ENCODE assay signal across 9 mouse cellular contexts in the genomic region with DNA sequence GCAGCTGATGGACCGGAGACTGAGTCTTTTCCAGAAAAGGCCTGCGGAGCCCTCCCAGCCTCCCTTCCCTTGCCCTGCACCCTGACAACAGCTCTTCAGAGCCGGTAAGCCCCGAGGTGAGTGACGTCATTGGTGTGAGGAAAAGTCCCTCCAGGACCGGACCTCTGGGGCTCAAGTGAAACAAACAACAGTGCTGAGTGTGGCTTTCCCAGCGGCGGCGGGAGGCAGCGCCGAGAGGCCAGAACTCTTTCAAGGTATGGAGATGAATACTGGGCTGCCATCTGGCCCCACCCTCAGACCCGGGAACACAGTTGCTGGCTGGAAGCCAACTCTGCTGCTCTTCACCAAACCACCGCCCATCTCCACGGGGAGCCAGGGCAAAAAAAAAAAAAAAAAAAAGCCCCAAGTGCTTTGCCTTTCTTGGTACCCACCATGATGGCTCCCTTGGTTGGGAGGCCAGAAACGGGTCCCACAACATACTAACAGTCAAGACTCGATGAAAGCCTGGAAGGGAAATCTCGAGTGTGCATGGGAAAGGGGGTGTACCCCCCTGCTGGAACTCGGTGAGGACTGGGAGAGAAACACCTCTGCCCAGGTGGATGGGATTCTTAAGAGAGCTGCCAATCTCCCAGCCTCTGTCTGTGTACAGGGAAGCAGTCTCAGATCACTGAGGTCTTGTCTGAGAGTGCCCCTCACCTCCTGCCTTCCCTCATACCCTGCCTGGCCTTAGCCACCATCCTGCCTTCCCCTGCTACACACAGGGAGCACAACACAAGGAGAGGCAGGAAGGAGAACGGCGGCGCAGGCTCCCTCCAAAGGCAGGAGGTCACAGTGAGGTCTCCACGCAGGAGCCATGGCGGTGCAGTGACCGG. TPM values are rescaled to one million over a fixed set of nuclear protein-coding genes. Genes with fewer than 3 reads are reported as not detected.
A peak's percentile ranks its signal among the peaks of the same experiment; 100 is the strongest.
DNase-seq lines count a peak whose midpoint lies in the region; ATAC-seq and TF ChIP-seq lines count a peak whose summit lies in the region.
"Had no signal": no experiment of that assay in that cellular context is flagged by ENCODE, and none has a peak within 500 bp of the region (broad histone marks: within the 10 kb centered on the region; RNA-seq: fewer than 3 reads in every experiment).

No protein-coding gene starts in this region.

- no peak for ATAC-seq in heart, embryonic 13.5 days (ENCODE audit: extremely low read depth, insufficient number of reproducible peaks, low FRiP score, low TSS enrichment)
- peak; percentile 18 for ATAC-seq in hindbrain, embryonic 12.5 days (ENCODE audit: low FRiP score)

- no peak for TF ChIP-seq POLR2A in testis, adult 2 months (IDR thresholded peaks at IDR 0.05; ENCODE audit: control insufficient read depth, low read depth, low read length)

- H3K36me3 ChIP-seq in heart, embryonic 13.5 days, result no peaks in the 10 kb centered on the region
- H3K36me3 ChIP-seq in testis, adult 2 months (ENCODE audit: control insufficient read depth, insufficient read depth, low read length), result no peaks in the 10 kb centered on the region
- peaks cover 20% of the 10 kb centered on the region for H3K36me3 ChIP-seq in hindbrain, embryonic 12.5 days

- peaks cover 100% of the 10 kb centered on the region for H3K27me3 ChIP-seq in heart, embryonic 13.5 days (replicated peaks)
- peaks cover 4% of the 10 kb centered on the region; the same call in 1 of the 2 replicates for H3K27me3 ChIP-seq in testis, adult 2 months (ENCODE audit: control insufficient read depth, insufficient read depth, low read length)
- H3K27me3 ChIP-seq in hindbrain, embryonic 12.5 days, result peaks cover 84% of the 10 kb centered on the region

- no peak for TF ChIP-seq CTCF in testis, adult 2 months (IDR thresholded peaks at IDR 0.05; ENCODE audit: control insufficient read depth, insufficient read depth, insufficient replicate concordance, low read depth, low read length)

- H3K4me3 ChIP-seq in heart, embryonic 13.5 days, result peak overlapping the region; percentile 46
- H3K4me3 ChIP-seq in testis, adult 2 months (ENCODE audit: control insufficient read depth, low read depth, low read length), result peak overlapping the region; percentile 25
- H3K4me3 ChIP-seq in hindbrain, embryonic 12.5 days, result peak overlapping the region; percentile 18; the same call in 1 of the 2 replicates

- peaks cover 27% of the 10 kb centered on the region for H3K4me1 ChIP-seq in heart, embryonic 13.5 days
- H3K4me1 ChIP-seq in testis, adult 2 months (ENCODE audit: control insufficient read depth, insufficient read depth, low read length), result peaks cover 29% of the 10 kb centered on the region
- peaks cover 46% of the 10 kb centered on the region for H3K4me1 ChIP-seq in hindbrain, embryonic 12.5 days

- H3K27ac ChIP-seq in heart, embryonic 13.5 days (replicated peaks), result no peak overlapping the region
- no peak overlapping the region for H3K27ac ChIP-seq in testis, adult 2 months (ENCODE audit: control insufficient read depth, insufficient read depth, low read depth, low read length)
- no peak overlapping the region for H3K27ac ChIP-seq in hindbrain, embryonic 12.5 days

- H3K4me2 ChIP-seq in heart, embryonic 13.5 days, result peak overlapping the region; percentile 71
- peak overlapping the region; percentile 47 for H3K4me2 ChIP-seq in hindbrain, embryonic 12.5 days (replicated peaks)

- H3K9ac ChIP-seq in heart, embryonic 13.5 days, result 0 out of 2 replicates have a peak overlapping the region, but pooled peaks have one; percentile 44
- H3K9ac ChIP-seq in hindbrain, embryonic 12.5 days, result 0 out of 2 replicates have a peak overlapping the region, but pooled peaks have one; percentile 38

- intact Hi-C loops in heart, postnatal 25 days (cut with DNase I), result no loop called here

- WGBS in heart, embryonic 13.5 days, result 2% methylated on average over 24 of the region's 24 CpGs
- 5% methylated on average over 24 of the region's 24 CpGs for WGBS in hindbrain, embryonic 12.5 days

- no peaks in the 10 kb centered on the region for H3K9me3 ChIP-seq in heart, embryonic 13.5 days
- no peaks in the 10 kb centered on the region for H3K9me3 ChIP-seq in hindbrain, embryonic 12.5 days (replicated peaks)

- no peak for DNase-seq in heart, postnatal 25 days (ENCODE audit: low spot score)
- no peak for DNase-seq in testis, postnatal 14 days (ENCODE audit: low spot score)
- no peak for DNase-seq in ovary, postnatal 36 days (ENCODE audit: low spot score)
- DNase-seq in adrenal gland, postnatal 36 days, result no peak
- no peak for DNase-seq in adipocyte (ENCODE audit: low spot score)
- DNase-seq: thymus, adult 18-20 months had no signal

RNA-seq across cellular contexts. Expression of gene Tmem151b, which starts 5.2 kb away (rescaled TPM):
- polyA plus RNA-seq in heart, embryonic 13.5 days (2015; fragmentation: Nextera tagmentation; extraction: Ambion mirVana), result 1.4 and 1.6 TPM in 2 replicates
- total RNA-seq in heart, postnatal 25 days (2021), result under 1 TPM in 1 of 2 experiments, not detected in 1; 0.05 TPM
- 0.35 and 0.37 TPM in 2 replicates for polyA plus RNA-seq in testis, adult 2 months (2012; rRNA removed)
- polyA plus RNA-seq in hindbrain, embryonic 12.5 days (2016; fragmentation: Nextera tagmentation; extraction: Ambion mirVana), result 12.3 and 13.0 TPM in 2 replicates
- total RNA-seq in adrenal gland, postnatal 36 days (2021), result under 1 TPM; 0.13 to 0.23 TPM

RNA-seq across cellular contexts. Expression of gene Nfkbie, which starts 11.3 kb away (rescaled TPM):
- 2.7 TPM in 2 replicates for polyA plus RNA-seq in heart, embryonic 13.5 days (2015; fragmentation: Nextera tagmentation; extraction: Ambion mirVana)
- 1 to 10 TPM; 1.3 to 1.4 TPM for total RNA-seq in heart, postnatal 25 days (2021)
- polyA plus RNA-seq in testis, adult 2 months (2012; rRNA removed), result 0.83 and 0.95 TPM in 2 replicates
- 7.0 and 7.7 TPM in 2 replicates for polyA plus RNA-seq in hindbrain, embryonic 12.5 days (2016; fragmentation: Nextera tagmentation; extraction: Ambion mirVana)
- 1 to 10 TPM; 3.7 TPM for total RNA-seq in adrenal gland, postnatal 36 days (2021)

RNA-seq across cellular contexts. Expression of gene Slc35b2, which starts 19.4 kb away (rescaled TPM):
- polyA plus RNA-seq in heart, embryonic 13.5 days (2015; fragmentation: Nextera tagmentation; extraction: Ambion mirVana), result 91.8 and 94.9 TPM in 2 replicates
- total RNA-seq in heart, postnatal 25 days (2021), result 10 to 100 TPM; 23.7 to 24.3 TPM
- 26.6 and 35.6 TPM in 2 replicates for polyA plus RNA-seq in testis, adult 2 months (2012; rRNA removed)
- 90.6 and 92.4 TPM in 2 replicates for polyA plus RNA-seq in hindbrain, embryonic 12.5 days (2016; fragmentation: Nextera tagmentation; extraction: Ambion mirVana)
- total RNA-seq in adrenal gland, postnatal 36 days (2021), result 10 to 100 TPM; 43.4 to 75.9 TPM

RNA-seq across cellular contexts. Expression of gene Tcte1, which starts 21.0 kb away (rescaled TPM):
- polyA plus RNA-seq in heart, embryonic 13.5 days (2015; fragmentation: Nextera tagmentation; extraction: Ambion mirVana), result 0.15 and 0.27 TPM in 2 replicates
- not detected for total RNA-seq in heart, postnatal 25 days (2021)
- polyA plus RNA-seq in testis, adult 2 months (2012; rRNA removed), result 261 and 281 TPM in 2 replicates
- polyA plus RNA-seq in hindbrain, embryonic 12.5 days (2016; fragmentation: Nextera tagmentation; extraction: Ambion mirVana), result 2.3 and 3.2 TPM in 2 replicates
- total RNA-seq in adrenal gland, postnatal 36 days (2021), result not detected

RNA-seq across cellular contexts. Expression of gene Hsp90ab1, which starts 28.8 kb away (rescaled TPM):
- polyA plus RNA-seq in heart, embryonic 13.5 days (2015; fragmentation: Nextera tagmentation; extraction: Ambion mirVana), result 1,372 and 1,500 TPM in 2 replicates
- 1,000 to 10,000 TPM; 1,042 to 1,257 TPM for total RNA-seq in heart, postnatal 25 days (2021)
- polyA plus RNA-seq in testis, adult 2 months (2012; rRNA removed), result 99.1 and 109 TPM in 2 replicates
- polyA plus RNA-seq in hindbrain, embryonic 12.5 days (2016; fragmentation: Nextera tagmentation; extraction: Ambion mirVana), result 1,350 and 1,487 TPM in 2 replicates
- total RNA-seq in adrenal gland, postnatal 36 days (2021), result 1,000 to 10,000 TPM; 1,888 to 2,360 TPM
